Mouse (Mus musculus): ENCODE measurements around the gene S1pr5. TPM values are rescaled to one million over a fixed set of nuclear protein-coding genes. Genes with fewer than 3 reads are reported as not detected.
"Not testable (repeated sequence)": the region's sequence is repeated elsewhere in the genome, so short reads cannot be mapped to it uniquely, and the experiment has no call there.

The S1pr5 gene
- polyA plus RNA-seq, 1 experiment from 2014 or later = 0.37 TPM

DNA sequence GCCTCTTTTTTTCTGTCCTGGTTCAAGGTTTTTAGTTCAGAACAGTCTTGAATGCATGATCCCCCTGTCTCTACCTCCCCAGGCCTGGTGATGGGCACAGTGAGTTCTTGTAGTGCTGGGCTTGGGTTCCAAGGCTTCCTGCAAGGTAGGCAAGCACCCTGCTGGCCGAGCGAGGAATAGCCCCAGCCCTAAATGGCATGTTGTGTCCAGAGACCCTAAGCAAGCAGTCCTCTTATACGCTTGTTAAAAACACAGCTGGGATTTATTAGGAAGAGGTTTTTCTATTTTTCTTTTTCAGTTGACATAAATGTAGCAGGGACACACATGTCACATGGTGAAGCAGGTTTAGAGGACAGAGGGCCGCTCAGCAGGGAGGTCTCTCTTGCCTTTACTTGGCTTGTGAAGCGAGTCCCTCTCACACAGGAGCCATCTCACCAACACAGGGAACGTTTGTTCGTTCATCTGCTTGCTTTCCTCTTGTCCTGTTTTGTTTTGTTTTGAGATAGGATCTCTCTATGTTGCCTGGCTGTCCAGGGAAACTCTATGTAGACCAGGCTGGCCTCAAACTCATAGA, 34.5 kb downstream of the S1pr5 start:
- Histone ChIP-seq H3K27ac (no peak overlapping the region), H3K4me1 (peaks cover 6% of the 10 kb centered on the region), H3K4me2 (no peak overlapping the region), H3K27me3 (no peaks in the 10 kb centered on the region), H3K36me3 (ENCODE audit: poor library complexity, severe bottlenecking) (peaks cover 7% of the 10 kb centered on the region), H3K9me3 (replicated peaks) (no peaks in the 10 kb centered on the region), H3K9ac (no peak overlapping the region), H3K4me3 (no peak overlapping the region)
- ATAC-seq = no peak
- 48% methylated on average over 7 of the region's 7 CpGs for WGBS

DNA sequence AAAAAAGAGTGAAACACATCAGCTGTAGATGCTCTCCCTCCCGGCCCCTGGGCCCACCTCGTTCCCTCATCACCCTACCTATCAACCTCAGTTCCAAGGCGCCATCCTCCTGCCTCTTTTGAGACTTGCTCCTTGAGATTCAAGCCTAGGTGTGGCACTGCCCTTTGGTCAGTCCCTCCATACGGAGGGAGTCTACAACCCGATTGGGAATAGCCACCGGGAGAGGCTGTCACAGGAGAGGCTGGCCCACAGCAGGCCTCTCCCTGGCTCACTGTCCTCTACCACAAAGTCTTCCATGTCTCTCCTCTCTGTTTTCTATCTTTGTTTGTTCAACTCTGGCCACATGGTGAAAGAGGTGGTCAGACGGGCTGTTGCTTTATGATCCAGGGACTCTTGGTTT, 36.6 kb downstream of the S1pr5 start:
- Histone ChIP-seq H3K4me1 (peaks cover 5% of the 10 kb centered on the region), H3K9ac (no peak overlapping the region), H3K27ac (no peak overlapping the region), H3K36me3 (ENCODE audit: poor library complexity, severe bottlenecking) (peaks cover 7% of the 10 kb centered on the region), H3K4me2 (no peak overlapping the region), H3K27me3 (no peaks in the 10 kb centered on the region), H3K4me3 (no peak overlapping the region), H3K9me3 (replicated peaks) (no peaks in the 10 kb centered on the region)
- ATAC-seq = no peak
- WGBS = 82% methylated on average over 7 of the region's 7 CpGs

DNA sequence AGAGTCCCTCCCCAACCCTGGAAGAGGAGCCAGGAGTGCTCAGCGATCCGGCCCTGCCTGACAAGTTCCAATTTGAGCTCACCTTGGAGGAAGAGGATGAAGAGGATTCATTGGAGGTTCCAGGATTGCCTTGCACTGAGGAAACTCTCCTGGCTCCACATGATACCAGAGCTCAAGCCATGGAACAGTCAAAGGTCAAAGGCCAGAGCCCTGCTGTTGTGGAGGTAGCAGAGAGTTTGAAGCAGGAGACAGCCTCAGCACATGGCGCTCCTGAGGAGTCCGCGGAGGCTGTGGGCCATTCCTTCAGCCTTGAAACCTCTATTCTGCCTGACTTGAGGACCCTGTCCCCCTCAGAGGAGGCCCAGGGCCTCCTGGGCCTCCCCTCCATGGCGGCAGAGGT, 37.4 kb downstream of the S1pr5 start:
- Histone ChIP-seq H3K9ac (no peak overlapping the region), H3K4me1 (no peaks in the 10 kb centered on the region), H3K27me3 (no peaks in the 10 kb centered on the region), H3K4me3 (no peak overlapping the region), H3K27ac (no peak overlapping the region), H3K9me3 (replicated peaks) (no peaks in the 10 kb centered on the region), H3K36me3 (ENCODE audit: poor library complexity, severe bottlenecking) (peaks cover 7% of the 10 kb centered on the region), H3K4me2 (no peak overlapping the region)
- WGBS = 80% methylated on average over 6 of the region's 6 CpGs
- ATAC-seq = no peak

DNA sequence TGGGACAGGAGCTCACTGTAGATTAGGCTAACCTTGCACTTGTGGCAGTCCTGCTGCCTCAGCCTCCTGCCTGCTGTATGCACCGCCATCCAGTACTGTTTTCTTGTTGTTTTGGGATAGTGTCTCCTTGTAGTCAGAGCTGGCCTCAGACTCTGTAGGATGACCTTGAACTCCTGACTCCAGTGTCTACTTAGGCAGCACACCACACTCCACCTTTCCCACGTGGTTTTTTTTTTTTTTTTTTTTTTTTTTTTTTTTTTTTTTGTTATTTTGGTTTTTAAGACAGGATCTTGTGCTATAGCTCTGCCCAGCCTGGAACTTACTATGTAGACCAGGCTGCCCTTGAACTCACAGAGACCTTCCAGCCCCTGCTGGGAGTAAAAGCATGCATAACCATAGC, 39.6 kb downstream of the S1pr5 start:
- H3K9ac ChIP-seq = no peak overlapping the region
- ATAC-seq = no peak
- H3K4me3 ChIP-seq = no peak overlapping the region
- peaks cover 7% of the 10 kb centered on the region for H3K36me3 ChIP-seq (ENCODE audit: poor library complexity, severe bottlenecking)
- WGBS = 64% methylated on average over 2 of the region's 2 CpGs
- no peaks in the 10 kb centered on the region for H3K27me3 ChIP-seq
- H3K27ac ChIP-seq = no peak overlapping the region
- H3K4me1 ChIP-seq = peaks cover 10% of the 10 kb centered on the region; the same call in 1 of the 2 replicates
- no peak overlapping the region for H3K4me2 ChIP-seq
- H3K9me3 ChIP-seq (replicated peaks) = no peaks in the 10 kb centered on the region

DNA sequence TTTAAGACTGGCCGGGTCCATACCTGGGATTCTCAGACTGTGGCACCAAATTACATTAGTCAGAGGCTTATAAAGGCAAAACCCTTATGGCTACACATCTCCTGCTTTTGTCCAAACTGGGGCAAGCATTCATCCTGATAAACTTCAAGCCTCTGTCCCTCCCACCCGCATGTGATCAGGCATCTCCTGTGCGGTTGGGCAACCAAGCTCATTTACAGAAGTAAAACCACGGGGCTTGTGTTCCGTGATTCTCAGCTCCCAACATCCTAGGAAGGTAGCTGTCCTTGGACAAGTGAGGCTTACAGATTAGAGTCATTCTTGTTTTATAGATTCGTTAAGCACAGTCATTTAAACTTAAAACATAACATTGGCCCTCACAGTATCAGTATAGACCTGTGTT, 41.4 kb downstream of the S1pr5 start:
- Histone ChIP-seq H3K4me3 (no peak overlapping the region), H3K27ac (no peak overlapping the region), H3K9me3 (replicated peaks) (no peaks in the 10 kb centered on the region), H3K36me3 (ENCODE audit: poor library complexity, severe bottlenecking) (peaks cover 7% of the 10 kb centered on the region), H3K4me2 (no peak overlapping the region), H3K4me1 (peaks cover 10% of the 10 kb centered on the region; the same call in 1 of the 2 replicates), H3K27me3 (no peaks in the 10 kb centered on the region), H3K9ac (no peak overlapping the region)
- 86% methylated on average over 6 of the region's 6 CpGs for WGBS
- no peak for ATAC-seq

DNA sequence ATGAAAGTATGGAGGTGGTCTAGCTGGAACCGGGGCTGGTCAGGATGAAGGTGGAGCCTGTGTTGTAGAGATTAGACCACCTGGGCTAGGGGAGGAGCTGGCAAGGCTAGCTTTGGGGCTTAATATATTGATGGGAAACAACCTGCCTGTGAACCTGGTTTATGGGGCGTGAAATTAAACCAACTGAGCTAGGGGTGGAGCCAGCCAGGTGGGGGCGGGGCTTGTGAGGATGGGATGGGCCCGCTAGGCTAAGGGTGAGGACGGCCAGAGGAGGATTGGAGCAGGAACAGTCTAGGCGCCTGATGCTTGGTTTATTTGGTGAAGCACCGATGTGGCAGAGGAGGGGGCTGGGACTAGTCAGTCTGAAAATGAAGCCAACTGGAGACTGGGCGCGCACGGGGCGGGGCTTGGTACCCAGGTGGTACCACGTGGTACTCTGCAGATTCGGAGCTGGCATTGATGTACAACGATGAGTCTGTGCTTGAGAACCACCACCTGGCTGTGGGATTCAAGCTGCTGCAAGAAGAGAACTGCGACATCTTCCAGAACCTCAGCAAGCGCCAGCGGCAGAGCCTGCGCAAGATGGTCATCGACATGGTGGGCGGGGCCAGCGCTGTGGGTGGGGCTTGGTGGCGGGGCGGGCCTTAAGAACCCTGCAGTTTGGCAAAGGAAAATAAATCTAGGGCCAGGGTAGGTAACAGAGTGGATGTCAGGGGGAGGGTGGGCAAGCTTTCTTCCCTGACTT, 43.5 kb downstream of the S1pr5 start:
- H3K27ac ChIP-seq = no peak overlapping the region
- 4% methylated on average over 23 of the region's 23 CpGs for WGBS

DNA sequence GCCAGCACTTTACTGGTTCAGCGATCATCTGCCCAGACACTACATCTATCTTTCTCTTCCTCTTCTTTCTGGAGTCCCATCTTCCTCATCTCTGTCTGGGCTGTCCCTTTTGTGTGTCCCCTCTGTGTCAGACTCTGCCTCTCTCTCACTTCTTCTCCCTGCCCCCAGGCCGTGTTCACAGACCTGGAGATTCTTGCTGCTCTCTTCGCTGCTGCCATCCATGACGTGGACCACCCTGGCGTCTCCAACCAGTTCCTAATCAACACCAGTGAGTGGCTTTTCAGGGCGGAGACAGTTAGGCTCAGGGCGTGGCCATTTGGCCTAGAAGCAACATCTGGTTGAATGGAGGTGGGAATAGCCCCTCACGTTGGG, 44.1 kb downstream of the S1pr5 start:
- Histone ChIP-seq H3K4me3 (no peak overlapping the region), H3K36me3 (ENCODE audit: poor library complexity, severe bottlenecking) (no peaks in the 10 kb centered on the region), H3K9ac (no peak overlapping the region), H3K27me3 (no peaks in the 10 kb centered on the region), H3K9me3 (replicated peaks) (no peaks in the 10 kb centered on the region), H3K4me1 (peaks cover 10% of the 10 kb centered on the region; the same call in 1 of the 2 replicates), H3K27ac (no peak overlapping the region), H3K4me2 (peak overlapping the region; percentile 60; the same call in 1 of the 2 replicates)
- 25% methylated on average over 8 of the region's 8 CpGs for WGBS
- ATAC-seq = 0 out of 2 replicates have a peak, but pooled peaks have one; percentile 4

More for the DNA sequence above, 43.5 kb downstream of the S1pr5 start:
- Histone ChIP-seq H3K27me3 (no peaks in the 10 kb centered on the region), H3K9ac (peak overlapping the region; percentile 22; the same call in 1 of the 2 replicates), H3K9me3 (replicated peaks) (no peaks in the 10 kb centered on the region), H3K36me3 (ENCODE audit: poor library complexity, severe bottlenecking) (no peaks in the 10 kb centered on the region), H3K4me2 (peak overlapping the region; percentile 60), H3K4me3 (peak overlapping the region; percentile 38), H3K4me1 (peaks cover 10% of the 10 kb centered on the region; the same call in 1 of the 2 replicates)
- peak; percentile 75 for ATAC-seq

DNA sequence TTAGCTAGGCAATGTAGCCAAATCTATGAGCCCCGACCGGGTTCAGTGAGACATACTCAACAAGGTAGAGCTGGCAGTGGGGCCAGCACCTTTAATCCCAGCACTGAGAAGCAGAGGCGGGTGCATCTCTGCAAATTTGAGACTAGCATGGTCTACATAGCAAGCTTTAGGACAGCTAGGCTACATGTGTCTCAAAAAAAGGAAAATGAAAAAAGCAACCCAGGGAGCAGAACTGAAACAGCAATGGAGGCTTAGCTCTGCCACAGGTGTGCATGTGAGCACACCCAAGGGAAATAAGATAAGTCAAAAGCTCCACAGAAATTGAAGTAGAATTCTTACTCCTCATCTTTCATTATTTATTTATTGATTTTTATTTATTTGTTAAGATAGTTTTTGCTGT, 49.3 kb downstream of the S1pr5 start:
- WGBS = 85% methylated on average over 3 of the region's 3 CpGs
- no peak overlapping the region for H3K9ac ChIP-seq
- H3K27ac ChIP-seq = no peak overlapping the region
- H3K27me3 ChIP-seq = no peaks in the 10 kb centered on the region
- no peak overlapping the region for H3K4me2 ChIP-seq
- H3K4me1 ChIP-seq = peaks cover 30% of the 10 kb centered on the region
- H3K9me3 ChIP-seq (replicated peaks) = no peaks in the 10 kb centered on the region
- H3K36me3 ChIP-seq (ENCODE audit: poor library complexity, severe bottlenecking) = no peaks in the 10 kb centered on the region
- no peak overlapping the region for H3K4me3 ChIP-seq
- no peak for ATAC-seq

DNA sequence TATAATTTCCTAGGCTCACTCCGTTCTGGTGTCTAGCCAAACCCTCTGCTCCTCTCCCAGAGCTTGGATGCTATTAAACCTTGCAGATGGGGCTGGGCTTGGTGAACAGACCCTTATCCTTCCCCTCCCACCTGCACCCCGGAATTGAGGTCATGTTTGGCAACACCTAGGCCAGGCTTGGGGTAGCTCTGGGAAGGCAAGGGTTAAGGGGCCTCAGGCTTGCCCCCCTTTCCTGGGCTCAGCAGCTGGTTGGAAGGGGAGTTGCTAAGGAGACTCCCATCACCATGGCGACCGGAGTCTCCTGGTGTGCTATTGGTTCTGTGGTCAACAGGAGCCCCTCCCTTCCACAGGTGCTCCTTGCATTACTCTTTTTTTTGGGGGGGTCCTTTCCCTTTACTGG, 50.3 kb downstream of the S1pr5 start:
- H3K9me3 ChIP-seq (replicated peaks) = no peaks in the 10 kb centered on the region
- peak overlapping the region; percentile 65 for H3K4me2 ChIP-seq
- peak overlapping the region; percentile 54 for H3K4me3 ChIP-seq
- ATAC-seq = peak; percentile 91
- H3K4me1 ChIP-seq = peaks cover 30% of the 10 kb centered on the region
- no peaks in the 10 kb centered on the region for H3K27me3 ChIP-seq
- WGBS = 6% methylated on average over 4 of the region's 4 CpGs
- no peaks in the 10 kb centered on the region for H3K36me3 ChIP-seq (ENCODE audit: poor library complexity, severe bottlenecking)
- peak overlapping the region; percentile 35; the same call in 1 of the 2 replicates for H3K27ac ChIP-seq
- H3K9ac ChIP-seq = peak overlapping the region; percentile 74

DNA sequence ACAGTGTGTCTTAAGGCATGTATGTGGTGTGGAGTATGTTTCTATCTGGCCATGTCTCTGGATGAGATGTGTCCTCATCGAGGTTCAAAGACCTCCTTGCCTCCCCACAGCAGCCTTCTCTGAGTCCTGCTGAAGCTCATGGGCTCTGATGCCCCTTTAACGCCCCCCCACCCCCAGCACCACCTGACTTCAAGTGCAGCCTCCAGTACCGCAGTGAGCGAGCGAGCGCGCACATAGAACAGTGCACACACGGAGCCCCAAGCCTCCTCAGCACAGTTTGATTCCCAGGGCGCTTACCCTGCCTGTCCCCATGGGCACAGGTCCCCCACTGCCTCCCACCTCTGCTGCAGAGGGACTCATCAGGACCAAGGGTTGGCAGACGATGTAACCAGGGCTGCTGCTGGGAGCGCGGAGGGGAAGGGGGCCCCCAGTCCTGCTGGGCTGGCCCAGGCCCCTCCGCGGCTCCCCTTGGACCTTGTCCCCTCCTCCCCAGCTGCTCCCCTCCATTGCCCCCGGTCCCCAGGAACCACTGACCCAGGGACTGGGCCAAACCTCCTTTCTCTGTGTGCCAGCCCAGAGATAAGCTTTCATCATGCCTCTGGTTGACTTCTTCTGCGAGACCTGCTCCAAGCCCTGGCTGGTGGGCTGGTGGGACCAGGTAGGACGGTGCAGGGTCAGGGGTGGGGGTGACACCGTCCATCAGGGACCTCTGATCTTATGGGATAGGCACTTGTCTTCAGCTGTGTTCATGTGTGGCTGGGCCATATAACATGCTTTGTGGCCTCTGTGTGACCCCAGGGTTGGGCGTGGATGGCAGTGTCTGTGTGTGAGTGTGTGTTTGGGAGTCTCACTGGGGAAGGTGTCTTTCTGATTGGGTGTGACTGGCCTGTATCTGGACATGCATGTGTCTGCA, 51.5 kb downstream of the S1pr5 start:
- Histone ChIP-seq H3K36me3 (ENCODE audit: poor library complexity, severe bottlenecking) (no peaks in the 10 kb centered on the region), H3K4me1 (peaks cover 30% of the 10 kb centered on the region), H3K27me3 (no peaks in the 10 kb centered on the region), H3K27ac (peak overlapping the region; percentile 63; the same call in 1 of the 2 replicates), H3K9ac (peak overlapping the region; percentile 74), H3K4me3 (peak overlapping the region; percentile 54), H3K4me2 (peak overlapping the region; percentile 65), H3K9me3 (replicated peaks) (no peaks in the 10 kb centered on the region)
- peak; percentile 76 for ATAC-seq
- WGBS = 17% methylated on average over 19 of the region's 19 CpGs

DNA sequence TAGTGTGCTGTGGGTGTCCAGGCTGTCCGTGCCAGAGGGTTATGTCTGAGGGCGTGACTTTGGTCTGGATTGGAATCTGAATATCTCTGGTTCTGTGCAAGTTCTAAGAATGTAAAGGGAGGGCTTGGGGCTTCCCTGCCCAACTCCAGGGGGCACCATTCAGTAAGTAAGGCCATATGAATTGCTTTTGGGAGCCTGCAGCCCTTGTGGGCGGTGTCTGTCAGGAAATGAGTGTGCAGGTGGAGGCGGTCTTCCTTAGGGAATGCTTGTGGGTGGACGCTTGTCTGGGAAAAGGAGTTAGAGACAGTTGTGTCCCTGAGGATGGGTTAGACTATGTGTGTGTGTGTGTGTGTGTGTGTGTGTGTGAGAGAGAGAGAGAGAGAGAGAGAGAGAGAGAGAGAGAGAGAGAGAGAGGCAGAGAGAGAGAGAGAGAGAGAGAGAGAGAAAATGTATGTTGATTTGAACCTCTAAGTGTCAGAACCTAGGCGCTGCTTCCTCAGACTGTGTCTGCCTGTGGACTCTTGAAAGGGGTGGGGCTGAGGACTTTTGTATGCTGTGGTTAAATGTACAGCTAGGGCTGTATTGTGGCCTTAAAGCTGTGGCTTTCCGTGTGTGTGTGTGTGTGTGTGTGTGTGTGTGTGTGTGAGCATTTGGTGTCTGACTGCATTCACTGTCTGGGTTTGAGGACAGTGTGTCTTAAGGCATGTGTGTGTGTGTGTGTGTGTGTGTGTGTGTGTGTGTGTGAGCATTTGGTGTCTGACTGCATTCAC, 52.3 kb downstream of the S1pr5 start:
- ATAC-seq; H3K36me3 ChIP-seq (ENCODE audit: poor library complexity, severe bottlenecking); H3K27me3 ChIP-seq; H3K9me3 ChIP-seq (replicated peaks); H3K4me3 ChIP-seq; H3K27ac ChIP-seq; H3K9ac ChIP-seq: not testable (repeated sequence)
- Histone ChIP-seq H3K4me1 (peaks cover 30% of the 10 kb centered on the region), H3K4me2 (peak overlapping the region; percentile 65; the same call in 1 of the 2 replicates)
- 46% methylated on average over 7 of the region's 7 CpGs for WGBS

Measured in forebrain, embryonic 13.5 days (tissue).